Mouse (Mus musculus) ES-Bruce4 (cell line): ENCODE results near the gene Ankrd10. TPM values are rescaled to one million over a fixed set of nuclear protein-coding genes. Genes with fewer than 3 reads are reported as not detected.

ENCODE experiments used
- H3K27ac ChIP-seq: 2 replicates; pipeline ENCODE4 v1.5.1; 2012; ENCODE audit warnings: low read length, inconsistent platforms; ENCODE audit not compliant: insufficient read depth
- H3K27me3 ChIP-seq: 2 replicates; pipeline ENCODE4 v1.6.1; 2012; ENCODE audit warnings: mild to moderate bottlenecking, low read length, inconsistent platforms; ENCODE audit not compliant: control insufficient read depth, poor library complexity, insufficient read depth, severe bottlenecking
- H3K36me3 ChIP-seq: 2 replicates; pipeline ENCODE4 v1.6.1; 2012; ENCODE audit warnings: inconsistent platforms, mild to moderate bottlenecking, low read length, moderate library complexity; ENCODE audit not compliant: control insufficient read depth, poor library complexity, insufficient read depth, severe bottlenecking
- H3K4me1 ChIP-seq: one replicate; pipeline ENCODE4 v1.8.1; 2011; ENCODE audit warnings: low read length; ENCODE audit not compliant: control insufficient read depth, insufficient read depth
- H3K4me3 ChIP-seq: 2 replicates; pipeline ENCODE4 v1.5.1; 2011; ENCODE audit warnings: low read depth, mild to moderate bottlenecking, low read length
- H3K9ac ChIP-seq: 2 replicates; pipeline ENCODE4 v1.6.1; 2012; ENCODE audit warnings: low read depth, mild to moderate bottlenecking, inconsistent platforms; ENCODE audit not compliant: poor library complexity, severe bottlenecking
- H3K9me3 ChIP-seq: replicated peaks from 2 replicates; pipeline ENCODE4 v1.6.1; 2012; ENCODE audit warnings: mild to moderate bottlenecking, low read length, inconsistent platforms; ENCODE audit not compliant: control insufficient read depth, poor library complexity, insufficient read depth, severe bottlenecking
- CTCF ChIP-seq: IDR thresholded peaks from one replicate; pipeline ENCODE4 v1.8.1; 2011; ENCODE audit warnings: low read depth, low read length
- EP300 ChIP-seq: IDR thresholded peaks from 2 replicates; pipeline ENCODE4 v1.6.1; 2011; ENCODE audit warnings: low read depth, low read length; ENCODE audit not compliant: insufficient read depth
- POLR2A ChIP-seq: IDR thresholded peaks from one replicate; pipeline ENCODE4 v1.8.1; 2011; ENCODE audit warnings: low read length; ENCODE audit not compliant: insufficient read depth
- polyA plus RNA-seq: library from polyadenylated mRNA; stranded (reverse); fragments of >200 nt; gene quantifications from 2 replicates; pipeline ENCODE4 v1.2.4, GENCODE M21; 2011; ENCODE audit warnings: low read depth; ENCODE audit not compliant: missing spikeins, insufficient read depth, insufficient read length

Gene Ankrd10
- polyA plus RNA-seq, 1 experiment: 101 TPM

DNA sequence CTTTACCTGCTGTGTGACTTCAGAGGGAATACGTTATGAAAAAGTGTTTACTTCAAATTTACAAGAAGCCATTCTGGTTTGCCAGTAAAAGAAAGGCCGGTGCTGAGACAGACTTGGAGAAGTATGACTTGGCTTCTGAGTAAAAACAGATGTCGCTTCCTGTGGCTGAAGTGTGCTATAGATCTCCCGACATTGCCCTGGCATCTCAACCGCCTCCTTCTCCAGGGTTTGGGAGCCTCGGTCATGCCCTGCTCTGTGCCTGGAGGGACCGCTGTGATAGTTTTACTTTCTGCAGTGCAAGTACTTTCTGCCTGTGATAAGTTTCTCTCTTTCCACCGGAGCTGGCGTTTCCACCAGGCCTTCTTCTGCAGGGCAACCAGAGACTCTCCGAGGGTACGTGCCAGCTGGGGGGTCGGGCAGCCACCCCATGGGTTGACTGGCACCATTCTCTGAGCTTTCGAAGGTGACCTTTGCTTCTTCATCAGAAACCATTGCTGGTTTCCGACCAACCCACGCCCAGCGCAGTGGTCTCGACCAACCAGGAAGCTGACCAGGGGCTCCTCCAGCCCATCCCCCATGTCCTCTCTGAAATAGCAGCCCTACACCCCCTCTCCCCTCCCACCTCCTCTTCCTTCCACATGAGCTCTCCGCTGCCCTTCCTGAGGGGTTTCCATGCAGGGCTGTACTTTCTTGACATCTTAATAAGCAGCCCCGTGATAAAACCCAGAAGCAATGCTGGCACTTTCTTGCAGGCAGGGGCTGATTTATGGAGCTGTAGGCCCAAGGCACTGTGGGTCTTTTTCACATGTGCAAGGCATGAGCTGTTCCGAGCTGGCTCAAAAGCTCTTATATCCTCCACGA is 49.8 kb downstream of the Ankrd10 start:
- no peak overlapping the region for H3K9ac ChIP-seq
- H3K27me3 ChIP-seq: no peaks in the 10 kb centered on the region
- no peaks in the 10 kb centered on the region for H3K36me3 ChIP-seq
- no peak overlapping the region for H3K27ac ChIP-seq
- no peak overlapping the region for H3K4me3 ChIP-seq
- H3K4me1 ChIP-seq: no peaks in the 10 kb centered on the region
- TF ChIP-seq CTCF (no peak), EP300 (no peak), POLR2A (no peak)
- H3K9me3 ChIP-seq: no peaks in the 10 kb centered on the region

- no peak overlapping the region for H3K4me3 ChIP-seq
- H3K27me3 ChIP-seq: no peaks in the 10 kb centered on the region
- no peaks in the 10 kb centered on the region for H3K4me1 ChIP-seq
- no peaks in the 10 kb centered on the region for H3K9me3 ChIP-seq
- H3K27ac ChIP-seq: no peak overlapping the region
- TF ChIP-seq POLR2A: no peak
- TF ChIP-seq CTCF: no peak
- TF ChIP-seq EP300: no peak
- no peaks in the 10 kb centered on the region for H3K36me3 ChIP-seq
- no peak overlapping the region for H3K9ac ChIP-seq
Observed at GRCm38 (mm10) chr8:11575604-11576384, 59.8 kb downstream of the Ankrd10 start.

DNA sequence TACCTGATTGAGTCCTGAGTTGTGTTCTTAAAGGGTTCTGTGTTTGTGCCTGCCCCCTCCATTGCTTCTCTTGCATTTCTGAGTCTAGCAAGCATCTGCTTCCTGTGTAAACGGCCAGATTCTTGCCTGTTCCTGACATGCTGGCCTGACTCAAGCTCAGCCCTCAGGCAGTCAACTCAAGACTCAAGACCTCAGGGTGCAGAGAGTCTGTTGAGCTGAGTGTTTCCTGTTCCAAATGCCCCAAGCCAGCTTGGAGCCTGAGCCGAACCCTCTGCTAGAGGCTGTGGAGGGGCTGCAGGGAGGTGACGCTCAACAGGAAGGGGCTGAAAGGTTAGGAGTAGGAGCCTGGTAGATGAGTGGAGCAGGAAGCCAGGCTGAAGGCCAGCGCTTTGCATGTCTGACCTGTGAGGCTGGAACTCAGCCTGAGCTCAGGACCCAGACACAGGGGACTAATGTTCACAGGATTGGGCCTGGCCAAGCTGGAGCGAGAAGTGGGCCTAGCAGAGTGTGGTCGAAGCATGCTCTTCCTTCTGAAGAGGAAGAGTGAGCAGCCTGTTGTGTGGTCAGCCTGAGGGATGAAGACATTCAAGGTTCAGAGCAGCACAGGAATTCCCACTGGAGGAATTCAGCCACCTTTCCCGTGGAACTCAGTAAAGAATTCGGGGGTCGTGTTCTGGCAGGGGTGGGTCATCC is 60.5 kb downstream of the Ankrd10 start:
- Histone ChIP-seq H3K4me3 (no peak overlapping the region), H3K4me1 (no peaks in the 10 kb centered on the region), H3K9me3 (no peaks in the 10 kb centered on the region), H3K9ac (no peak overlapping the region), H3K36me3 (no peaks in the 10 kb centered on the region), H3K27me3 (no peaks in the 10 kb centered on the region), H3K27ac (no peak overlapping the region)
- no peak for TF ChIP-seq CTCF
- TF ChIP-seq POLR2A: no peak
- no peak for TF ChIP-seq EP300

DNA sequence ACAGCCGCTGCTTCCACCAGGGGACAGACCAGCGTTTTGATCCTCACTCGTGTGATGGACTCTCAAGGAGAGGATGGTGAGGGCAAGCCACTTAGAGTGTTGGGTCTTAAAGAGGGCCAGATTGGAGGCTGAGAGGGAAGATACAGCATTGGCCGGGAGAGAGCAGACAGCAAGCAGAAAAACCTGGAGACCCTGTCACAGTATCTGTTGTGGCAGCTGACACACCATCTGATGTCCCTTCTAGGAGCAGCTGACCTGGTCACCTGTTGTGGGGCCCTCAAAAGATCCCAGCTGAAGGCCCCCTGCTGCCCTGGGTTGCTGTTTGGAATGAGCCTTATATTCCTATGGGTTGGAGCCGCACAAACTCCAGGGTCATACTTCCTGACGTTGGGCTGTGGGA is 63.1 kb downstream of the Ankrd10 start:
- Histone ChIP-seq H3K27me3 (no peaks in the 10 kb centered on the region), H3K27ac (no peak overlapping the region), H3K9me3 (no peaks in the 10 kb centered on the region), H3K4me1 (no peaks in the 10 kb centered on the region), H3K36me3 (no peaks in the 10 kb centered on the region), H3K9ac (no peak overlapping the region), H3K4me3 (no peak overlapping the region)
- TF ChIP-seq CTCF (no peak), POLR2A (no peak), EP300 (no peak)

- H3K36me3 ChIP-seq: 0 out of 2 replicates have a peak, but pooled peaks cover 2% of the 10 kb centered on the region
- TF ChIP-seq POLR2A: no peak
- TF ChIP-seq CTCF: no peak
- no peak for TF ChIP-seq EP300
- no peaks in the 10 kb centered on the region for H3K4me1 ChIP-seq
- no peaks in the 10 kb centered on the region for H3K9me3 ChIP-seq
- no peak overlapping the region for H3K27ac ChIP-seq
- H3K27me3 ChIP-seq: no peaks in the 10 kb centered on the region
- H3K4me3 ChIP-seq: no peak overlapping the region
- no peak overlapping the region for H3K9ac ChIP-seq
Observed at GRCm38 (mm10) chr8:11571950-11572349, 63.6 kb downstream of the Ankrd10 start.
